Mouse (Mus musculus): ENCODE measurements at regions not wholly inside any gene's neighbourhood (a gene's known extent, or its start where the extent isn't known, plus 50 kb on each side); places are given as distances from the start of the nearest gene placed in this dataset.

- H3K4me1 ChIP-seq: peaks cover 21% of the 10 kb centered on the region
- no peak for ATAC-seq (ENCODE audit: extremely low read depth, insufficient number of reproducible peaks, low FRiP score, low TSS enrichment)
- no peak overlapping the region for H3K27ac ChIP-seq (replicated peaks)
- no peak overlapping the region for H3K4me3 ChIP-seq
- H3K4me2 ChIP-seq: no peak overlapping the region
- H3K27me3 ChIP-seq (replicated peaks): no peaks in the 10 kb centered on the region
- no peak overlapping the region for H3K9ac ChIP-seq
- WGBS: 34% methylated on average over 4 of the region's 4 CpGs
- no peaks in the 10 kb centered on the region for H3K36me3 ChIP-seq
- 0 out of 2 replicates have a peak, but pooled peaks cover 4% of the 10 kb centered on the region for H3K9me3 ChIP-seq
Measured at GRCm38 (mm10) chr3:119890911-119891310, 106.6 kb upstream of the Ptbp2 start.

DNA sequence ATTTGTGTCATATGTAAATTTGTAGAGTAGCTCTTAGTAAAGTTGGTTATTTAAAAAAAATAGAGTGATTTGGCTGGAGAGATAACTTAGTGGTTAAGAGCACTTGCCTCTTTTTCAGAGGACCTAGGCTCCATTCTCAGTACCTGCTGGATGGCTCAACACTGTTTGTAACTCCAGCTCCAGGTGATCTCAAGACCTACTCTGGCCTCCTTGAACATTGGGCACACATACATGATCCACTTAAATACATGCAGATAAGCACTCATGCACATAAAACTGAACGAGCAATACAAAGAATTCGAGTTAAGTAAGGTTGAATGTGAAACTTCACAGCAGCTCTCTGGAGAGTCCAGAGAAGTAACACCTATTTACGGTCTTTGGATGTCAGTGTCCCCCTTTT lies 104.2 kb upstream of the Ptbp2 start:
- H3K4me3 ChIP-seq: no peak overlapping the region
- H3K27ac ChIP-seq (replicated peaks): no peak overlapping the region
- no peak for ATAC-seq (ENCODE audit: extremely low read depth, insufficient number of reproducible peaks, low FRiP score, low TSS enrichment)
- WGBS: 76% methylated on average over 3 of the region's 3 CpGs
- H3K36me3 ChIP-seq: no peaks in the 10 kb centered on the region
- peaks cover 12% of the 10 kb centered on the region for H3K4me1 ChIP-seq
- H3K9me3 ChIP-seq: 0 out of 2 replicates have a peak, but pooled peaks cover 4% of the 10 kb centered on the region
- H3K4me2 ChIP-seq: no peak overlapping the region
- H3K9ac ChIP-seq: no peak overlapping the region
- H3K27me3 ChIP-seq (replicated peaks): no peaks in the 10 kb centered on the region

DNA sequence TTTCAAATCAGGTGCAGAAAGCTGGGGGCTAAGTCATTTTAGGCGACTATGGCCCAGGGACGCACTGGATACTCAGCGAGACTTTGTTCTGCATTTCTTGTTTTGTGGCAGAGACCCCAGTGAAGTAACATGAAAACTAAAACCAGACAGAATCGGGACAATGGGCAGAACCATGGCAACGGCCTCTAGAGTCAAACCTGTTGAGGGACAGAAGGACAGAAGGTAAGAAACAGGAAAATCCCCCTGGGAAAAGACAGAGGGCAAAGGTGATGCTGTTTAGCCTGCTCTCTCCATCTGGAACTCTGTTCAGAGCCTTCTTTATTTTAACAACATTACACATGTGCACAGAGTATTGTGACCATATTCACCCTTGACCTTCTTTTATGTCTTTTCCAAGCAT lies 92.1 kb upstream of the Ptbp2 start:
- no peak overlapping the region for H3K27ac ChIP-seq (replicated peaks)
- H3K36me3 ChIP-seq: no peaks in the 10 kb centered on the region
- peaks cover 8% of the 10 kb centered on the region; the same call in 1 of the 2 replicates for H3K9me3 ChIP-seq
- H3K4me2 ChIP-seq: no peak overlapping the region
- no peak overlapping the region for H3K9ac ChIP-seq
- H3K27me3 ChIP-seq (replicated peaks): no peaks in the 10 kb centered on the region
- ATAC-seq (ENCODE audit: extremely low read depth, insufficient number of reproducible peaks, low FRiP score, low TSS enrichment): no peak
- WGBS: 78% methylated on average over 5 of the region's 5 CpGs
- H3K4me1 ChIP-seq: no peaks in the 10 kb centered on the region
- no peak overlapping the region for H3K4me3 ChIP-seq

GRCm38 (mm10) chr3:119875061-119875460 lies 90.8 kb upstream of the Ptbp2 start:
- no peak overlapping the region for H3K27ac ChIP-seq (replicated peaks)
- no peaks in the 10 kb centered on the region for H3K27me3 ChIP-seq (replicated peaks)
- H3K4me2 ChIP-seq: no peak overlapping the region
- WGBS: 79% methylated on average over 1 of the region's 1 CpGs
- H3K9ac ChIP-seq: no peak overlapping the region
- no peaks in the 10 kb centered on the region for H3K4me1 ChIP-seq
- peaks cover 8% of the 10 kb centered on the region; the same call in 1 of the 2 replicates for H3K9me3 ChIP-seq
- no peak overlapping the region for H3K4me3 ChIP-seq
- no peak for ATAC-seq (ENCODE audit: extremely low read depth, insufficient number of reproducible peaks, low FRiP score, low TSS enrichment)
- H3K36me3 ChIP-seq: no peaks in the 10 kb centered on the region

DNA sequence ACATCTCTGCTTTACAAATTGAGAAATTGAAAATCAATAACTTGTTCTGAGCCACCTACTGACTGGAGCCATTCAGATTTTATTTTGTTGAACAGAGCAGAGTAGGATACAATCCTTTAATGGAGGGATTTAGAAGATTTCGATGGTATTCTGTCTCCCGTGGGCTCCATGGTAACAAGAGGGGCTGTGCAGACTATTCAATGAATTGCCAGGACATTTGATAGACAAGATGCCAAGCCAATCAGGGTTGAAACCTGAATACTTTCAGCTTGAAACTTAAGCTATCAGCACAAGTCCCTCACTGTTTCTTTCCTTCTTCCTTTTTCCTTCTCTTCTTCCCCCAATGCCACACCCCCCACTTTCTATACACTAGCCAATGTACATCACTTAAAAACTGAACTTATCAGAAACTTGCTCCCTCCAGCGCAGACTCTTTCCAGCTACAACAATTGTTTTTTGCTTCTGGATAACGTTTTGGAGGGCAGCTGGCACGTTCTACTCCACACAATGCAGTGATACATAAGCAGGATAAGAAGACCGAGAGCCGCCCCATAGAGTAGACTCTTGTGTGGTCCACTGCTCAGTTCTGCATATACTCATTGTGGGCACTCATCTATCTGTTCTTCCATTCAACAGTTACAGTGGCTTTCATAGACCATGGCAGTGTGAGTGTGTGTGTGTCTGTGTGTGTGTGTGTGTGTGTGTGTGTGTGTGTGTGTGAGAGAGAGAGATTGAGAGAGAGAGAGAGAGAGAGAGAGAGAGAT lies 78.1 kb upstream of the Ptbp2 start:
- no peak overlapping the region for H3K4me2 ChIP-seq
- peaks cover 14% of the 10 kb centered on the region for H3K4me1 ChIP-seq
- H3K9ac ChIP-seq: no peak overlapping the region
- H3K27me3 ChIP-seq (replicated peaks): no peaks in the 10 kb centered on the region
- WGBS: 54% methylated on average over 7 of the region's 7 CpGs
- no peak overlapping the region for H3K4me3 ChIP-seq
- ATAC-seq (ENCODE audit: extremely low read depth, insufficient number of reproducible peaks, low FRiP score, low TSS enrichment): no peak
- no peaks in the 10 kb centered on the region for H3K9me3 ChIP-seq
- H3K27ac ChIP-seq (replicated peaks): no peak overlapping the region
- H3K36me3 ChIP-seq: no peaks in the 10 kb centered on the region
